Mouse (Mus musculus) liver, embryonic 12.5 days (tissue): ENCODE results near the gene Pdzd2. TPM values are rescaled to one million over a fixed set of nuclear protein-coding genes. Genes with fewer than 3 reads are reported as not detected.

Source experiments
- ATAC-seq: fragments of 200-750 bp; cut with Nextera tagmentation; 2 replicates; pipeline ENCODE4 v1.8.0; 2017; ENCODE audit warnings: moderate number of reproducible peaks, mild to moderate bottlenecking, moderate library complexity
- H3K27ac ChIP-seq: fragments of 300-500 bp; sonication (generic); 2 replicates; pipeline ENCODE4 v1.5.1; 2016; ENCODE audit warnings: mild to moderate bottlenecking
- H3K27me3 ChIP-seq: fragments of 300-500 bp; sonication (generic); replicated peaks from 2 replicates; pipeline ENCODE4 v1.6.1; 2016; ENCODE audit warnings: mild to moderate bottlenecking, moderate library complexity
- H3K36me3 ChIP-seq: fragments of 300-500 bp; sonication (generic); 2 replicates; pipeline ENCODE4 v1.6.1; 2016; ENCODE audit warnings: mild to moderate bottlenecking, moderate library complexity
- H3K4me1 ChIP-seq: fragments of 300-500 bp; sonication (generic); 2 replicates; pipeline ENCODE4 v1.6.1; 2016
- H3K4me2 ChIP-seq: fragments of 300-500 bp; sonication (generic); 2 replicates; pipeline ENCODE4 v1.6.1; 2016; ENCODE audit warnings: mild to moderate bottlenecking, moderate library complexity
- H3K4me3 ChIP-seq: fragments of 300-500 bp; sonication (generic); 2 replicates; pipeline ENCODE4 v1.5.1; 2016; ENCODE audit warnings: mild to moderate bottlenecking, moderate library complexity
- H3K9ac ChIP-seq: fragments of 300-500 bp; sonication (generic); 2 replicates; pipeline ENCODE4 v1.6.1; 2016; ENCODE audit warnings: mild to moderate bottlenecking, moderate library complexity
- H3K9me3 ChIP-seq: fragments of 300-500 bp; sonication (generic); replicated peaks from 2 replicates; pipeline ENCODE4 v1.6.1; 2016; ENCODE audit warnings: mild to moderate bottlenecking, moderate library complexity
- WGBS: fragments of 180-500 bp; shearing (Covaris S2); methylation state at CpG from one replicate; pipeline ENCODE4 v1.1.7; 2016; ENCODE audit not compliant: insufficient replicate concordance; 5-methylcytosine and 5-hydroxymethylcytosine counted together
- polyA plus RNA-seq: library from polyadenylated mRNA; unstranded; fragments of >200 nt; fragmentation: Nextera tagmentation; extraction: Ambion mirVana; gene quantifications from 2 replicates; pipeline ENCODE4 v1.2.1, GENCODE M21; 2016

Pdzd2 gene
- polyA plus RNA-seq, 1 experiment from 2014 or later: 4.8 TPM

DNA sequence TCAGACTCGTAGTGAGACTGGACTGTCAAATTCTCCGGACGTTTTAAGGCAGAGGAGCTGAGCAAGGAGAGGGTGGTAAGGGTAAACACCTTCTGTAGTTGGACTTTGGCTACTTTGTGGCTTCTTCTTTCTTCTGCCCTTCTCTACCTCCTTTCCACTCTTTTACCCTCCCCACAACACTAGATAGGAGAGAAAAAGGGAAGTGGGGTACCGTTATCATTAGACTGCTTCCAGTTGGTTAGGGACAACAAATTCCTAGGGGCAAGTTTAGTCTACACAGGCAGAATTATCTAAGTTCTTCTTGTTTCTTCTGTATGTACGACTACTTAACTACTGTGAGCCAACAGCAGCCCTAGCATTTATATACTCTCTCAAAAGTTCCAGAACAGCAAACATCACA lies 334.1 kb downstream of the Pdzd2 start:
- Histone ChIP-seq H3K27ac (no peak overlapping the region), H3K4me1 (no peaks in the 10 kb centered on the region), H3K9ac (no peak overlapping the region), H3K9me3 (no peaks in the 10 kb centered on the region), H3K36me3 (no peaks in the 10 kb centered on the region), H3K4me2 (no peak overlapping the region), H3K27me3 (no peaks in the 10 kb centered on the region), H3K4me3 (no peak overlapping the region)
- 45% methylated on average over 5 of the region's 5 CpGs for WGBS
- ATAC-seq: no peak

DNA sequence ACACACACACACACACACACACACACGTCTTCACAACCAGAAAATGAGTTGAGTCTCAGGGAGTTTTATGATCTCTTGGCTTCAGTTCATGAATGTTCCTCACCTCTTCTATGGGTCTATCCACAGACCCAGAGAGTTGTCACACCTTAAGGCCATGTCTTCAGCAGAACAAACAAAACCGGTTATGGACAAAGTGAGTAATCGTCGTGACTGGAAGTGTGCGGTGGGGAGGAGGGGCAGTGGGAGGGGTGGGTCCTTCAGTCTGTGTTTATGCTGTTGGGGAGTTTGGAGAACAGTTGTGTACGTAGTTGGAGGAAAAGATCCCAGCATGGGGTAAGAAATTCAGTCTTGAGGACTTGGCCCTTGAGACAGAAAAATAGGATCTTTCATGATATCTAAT lies 342.7 kb downstream of the Pdzd2 start:
- Histone ChIP-seq H3K4me3 (no peak overlapping the region), H3K27me3 (no peaks in the 10 kb centered on the region), H3K36me3 (no peaks in the 10 kb centered on the region), H3K9me3 (no peaks in the 10 kb centered on the region), H3K4me1 (no peaks in the 10 kb centered on the region), H3K4me2 (no peak overlapping the region), H3K27ac (no peak overlapping the region), H3K9ac (no peak overlapping the region)
- no peak for ATAC-seq
- WGBS: 64% methylated on average over 6 of the region's 6 CpGs

DNA sequence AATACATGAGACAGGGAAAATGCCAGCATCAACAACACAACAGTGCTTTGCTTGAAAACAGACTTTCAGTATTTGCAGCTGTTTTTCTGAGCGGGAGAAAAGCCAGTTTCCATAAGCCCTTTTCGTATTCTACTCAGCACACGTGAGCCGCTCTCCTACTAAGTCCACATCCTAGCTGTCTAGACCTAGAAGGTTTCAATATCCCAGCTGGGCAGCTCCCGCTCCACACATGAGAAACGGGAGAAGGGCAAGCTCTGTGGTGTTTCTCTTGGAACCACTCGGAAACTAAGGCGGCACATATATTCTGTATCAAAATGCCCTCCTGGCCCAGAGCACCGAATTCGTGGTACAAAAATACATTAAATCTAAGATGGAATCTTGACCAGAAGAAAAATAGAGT lies 345.0 kb downstream of the Pdzd2 start:
- Histone ChIP-seq H3K9me3 (no peaks in the 10 kb centered on the region), H3K36me3 (no peaks in the 10 kb centered on the region), H3K4me1 (no peaks in the 10 kb centered on the region), H3K27me3 (no peaks in the 10 kb centered on the region), H3K9ac (no peak overlapping the region), H3K4me3 (no peak overlapping the region), H3K4me2 (no peak overlapping the region), H3K27ac (no peak overlapping the region)
- ATAC-seq: no peak
- WGBS: 84% methylated on average over 10 of the region's 10 CpGs

DNA sequence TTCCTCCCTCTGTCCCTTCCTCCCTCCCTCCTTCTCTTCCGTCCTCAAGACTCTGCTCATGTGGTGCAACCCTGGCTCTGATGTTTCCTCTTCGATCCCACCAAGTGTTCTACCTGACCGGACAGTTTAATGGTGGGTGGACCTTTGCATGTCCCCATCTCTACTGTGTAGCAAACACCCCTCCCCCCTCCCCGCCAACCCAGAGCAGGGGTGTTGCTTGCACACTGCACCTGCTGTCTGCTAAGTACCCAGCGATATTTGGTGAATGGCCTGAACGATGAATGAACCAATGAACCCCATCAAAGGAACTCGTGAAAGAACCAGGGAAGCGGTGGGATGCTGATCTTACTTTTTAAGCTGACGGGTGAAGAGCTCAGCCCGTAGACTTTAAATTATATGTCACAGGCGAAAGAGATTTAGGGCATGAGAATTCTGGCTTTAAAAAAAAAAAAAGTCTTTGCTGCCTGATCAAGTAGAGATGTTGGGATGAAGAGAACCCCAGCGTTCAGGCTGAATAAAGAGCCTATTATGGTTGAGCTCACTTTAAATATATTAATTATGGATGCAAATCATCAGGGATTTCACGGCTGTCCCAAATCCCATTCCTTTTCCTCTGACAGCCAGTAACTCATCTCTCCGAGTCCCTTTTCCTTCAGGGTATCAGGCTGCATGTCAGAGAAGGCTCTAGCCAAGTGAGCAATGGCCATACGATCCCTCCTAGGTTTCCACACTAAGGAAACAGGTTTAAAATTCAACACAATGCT lies 350.8 kb downstream of the Pdzd2 start:
- 70% methylated on average over 15 of the region's 15 CpGs for WGBS
- no peak overlapping the region for H3K27ac ChIP-seq
- no peaks in the 10 kb centered on the region for H3K4me1 ChIP-seq
- H3K4me2 ChIP-seq: no peak overlapping the region
- no peaks in the 10 kb centered on the region for H3K9me3 ChIP-seq
- H3K27me3 ChIP-seq: no peaks in the 10 kb centered on the region
- no peaks in the 10 kb centered on the region for H3K36me3 ChIP-seq
- no peak overlapping the region for H3K4me3 ChIP-seq
- no peak overlapping the region for H3K9ac ChIP-seq
- no peak for ATAC-seq

DNA sequence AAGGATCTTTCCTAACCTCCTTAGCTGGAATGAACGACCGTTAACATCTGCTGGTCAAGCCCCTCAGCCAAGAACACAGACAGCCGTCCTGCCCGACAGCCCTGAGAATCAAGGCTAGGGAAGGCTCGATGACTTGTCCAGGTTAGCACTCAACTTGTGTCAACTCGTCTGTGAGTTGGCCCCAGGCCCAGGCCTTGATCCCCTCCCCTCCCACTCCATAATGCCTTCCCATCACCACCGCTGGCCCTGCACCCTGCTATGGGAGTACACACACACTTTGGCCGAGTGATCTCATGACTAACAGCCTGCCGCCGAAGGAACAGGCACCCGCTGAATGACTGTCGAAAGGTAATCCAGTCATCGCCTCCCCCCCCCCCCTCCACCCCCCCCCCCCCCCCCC lies 355.0 kb downstream of the Pdzd2 start:
- no peak overlapping the region for H3K9ac ChIP-seq
- H3K4me3 ChIP-seq: no peak overlapping the region
- no peak for ATAC-seq
- no peak overlapping the region for H3K27ac ChIP-seq
- H3K9me3 ChIP-seq: no peaks in the 10 kb centered on the region
- H3K36me3 ChIP-seq: no peaks in the 10 kb centered on the region
- H3K4me1 ChIP-seq: no peaks in the 10 kb centered on the region
- WGBS: 69% methylated on average over 13 of the region's 13 CpGs
- no peaks in the 10 kb centered on the region for H3K27me3 ChIP-seq
- H3K4me2 ChIP-seq: no peak overlapping the region

DNA sequence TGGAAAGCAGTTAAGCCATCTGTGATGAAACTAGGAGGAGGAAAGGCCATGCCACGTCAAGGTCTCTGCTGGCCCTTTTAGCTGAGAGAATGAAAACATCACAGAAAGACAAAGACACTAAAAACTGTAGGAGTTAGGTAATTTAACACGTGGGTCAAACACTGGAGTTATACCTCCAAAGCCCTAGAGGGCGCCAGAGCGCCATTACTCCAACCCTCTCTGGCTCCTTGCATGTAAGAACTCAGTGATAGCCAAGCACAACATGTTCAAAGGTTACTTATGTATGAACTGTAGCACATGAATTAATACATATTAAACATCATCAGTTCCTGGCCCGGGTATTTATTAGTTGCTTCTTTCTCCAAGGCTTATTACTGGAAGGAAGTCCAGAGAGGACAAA lies 359.2 kb downstream of the Pdzd2 start:
- no peak for ATAC-seq
- no peak overlapping the region for H3K4me2 ChIP-seq
- 35% methylated on average over 5 of the region's 5 CpGs for WGBS

DNA sequence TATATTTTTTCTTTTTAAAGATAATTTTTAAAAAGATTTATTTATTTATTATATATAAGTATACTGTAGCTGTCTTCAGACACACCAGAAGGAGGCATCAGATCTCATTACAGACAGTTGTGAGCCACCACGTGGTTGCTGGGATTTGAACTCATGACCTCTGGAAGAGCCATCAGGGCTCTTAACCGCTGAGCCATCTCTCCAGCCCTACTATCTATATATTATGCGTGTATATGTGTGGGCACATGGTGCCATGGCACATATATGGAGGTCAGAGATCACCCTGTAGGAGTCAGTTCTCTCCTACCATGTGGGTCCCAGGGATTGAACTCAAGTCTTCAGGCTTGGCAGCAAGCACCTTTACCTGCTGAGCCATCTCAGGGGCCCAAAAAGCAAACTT lies 359.7 kb downstream of the Pdzd2 start:
- no peaks in the 10 kb centered on the region for H3K27me3 ChIP-seq
- ATAC-seq: no peak
- no peak overlapping the region for H3K9ac ChIP-seq
- no peak overlapping the region for H3K27ac ChIP-seq
- H3K9me3 ChIP-seq: no peaks in the 10 kb centered on the region
- peaks cover 19% of the 10 kb centered on the region for H3K4me1 ChIP-seq
- no peak overlapping the region for H3K4me2 ChIP-seq
- H3K36me3 ChIP-seq: no peaks in the 10 kb centered on the region
- 83% methylated on average over 3 of the region's 3 CpGs for WGBS
- H3K4me3 ChIP-seq: no peak overlapping the region

More for the DNA sequence above, 359.2 kb downstream of the Pdzd2 start:
- Histone ChIP-seq H3K4me3 (no peak overlapping the region), H3K9ac (no peak overlapping the region), H3K4me1 (peaks cover 16% of the 10 kb centered on the region), H3K36me3 (no peaks in the 10 kb centered on the region), H3K9me3 (no peaks in the 10 kb centered on the region), H3K27ac (no peak overlapping the region), H3K27me3 (no peaks in the 10 kb centered on the region)

DNA sequence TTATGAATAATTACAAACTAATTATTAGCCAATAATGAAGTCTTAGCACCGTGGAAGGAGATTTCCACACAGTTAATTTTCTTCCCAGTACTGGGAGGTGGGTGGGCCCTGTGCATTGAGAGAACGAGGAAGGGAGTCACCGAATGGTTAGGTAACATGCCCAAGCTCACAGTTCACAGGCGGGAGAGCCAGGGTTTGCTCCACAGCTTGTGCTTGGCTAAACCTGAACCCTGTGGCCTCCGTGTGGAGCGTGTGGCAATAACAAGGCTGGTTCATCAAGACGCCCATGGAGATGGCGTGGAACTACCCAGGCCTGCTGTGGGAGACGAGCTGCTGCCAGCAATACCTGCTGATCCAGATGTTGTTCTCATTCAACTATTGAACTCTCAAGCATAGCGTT lies 361.9 kb downstream of the Pdzd2 start:
- Histone ChIP-seq H3K4me1 (peaks cover 22% of the 10 kb centered on the region), H3K27me3 (peaks cover 4% of the 10 kb centered on the region; the same call in 1 of the 2 replicates), H3K4me3 (no peak overlapping the region), H3K4me2 (no peak overlapping the region), H3K9ac (no peak overlapping the region), H3K9me3 (no peaks in the 10 kb centered on the region), H3K36me3 (no peaks in the 10 kb centered on the region), H3K27ac (no peak overlapping the region)
- ATAC-seq: no peak
- WGBS: 73% methylated on average over 10 of the region's 10 CpGs

DNA sequence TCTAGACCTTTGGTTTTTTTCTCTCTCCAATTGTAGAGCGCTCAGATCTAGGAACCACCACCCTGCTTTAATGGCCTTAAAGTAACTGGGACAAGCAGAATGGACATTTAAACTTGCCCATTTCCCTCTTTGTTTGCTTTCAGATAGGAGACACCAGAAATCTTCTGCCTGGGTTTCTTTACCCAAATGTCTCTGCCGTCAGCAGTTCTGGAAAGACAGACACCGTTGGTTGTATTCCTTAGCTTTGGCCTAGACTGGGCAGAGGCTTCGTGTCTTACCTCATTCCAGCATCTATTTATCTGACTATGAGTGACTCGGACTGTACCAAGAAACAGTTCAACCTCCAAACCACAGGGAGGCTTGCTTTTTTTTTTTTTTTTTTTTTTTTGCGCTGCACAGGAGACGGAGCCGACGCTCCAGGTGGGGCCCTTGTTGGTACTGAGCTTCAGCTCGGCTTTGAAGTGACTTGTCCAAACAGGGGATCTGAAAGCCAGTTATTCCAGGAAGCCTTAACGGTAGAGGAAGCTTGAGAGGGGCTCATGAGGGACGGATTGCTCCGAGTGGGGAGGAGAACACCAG lies 363.1 kb downstream of the Pdzd2 start:
- Histone ChIP-seq H3K9me3 (no peaks in the 10 kb centered on the region), H3K4me1 (peaks cover 22% of the 10 kb centered on the region), H3K27ac (no peak overlapping the region), H3K4me3 (peak overlapping the region; percentile 49), H3K36me3 (no peaks in the 10 kb centered on the region), H3K9ac (peak overlapping the region; percentile 57; the same call in 1 of the 2 replicates), H3K4me2 (peak overlapping the region; percentile 81), H3K27me3 (peaks cover 4% of the 10 kb centered on the region; the same call in 1 of the 2 replicates)
- no peak for ATAC-seq
- 20% methylated on average over 13 of the region's 13 CpGs for WGBS

DNA sequence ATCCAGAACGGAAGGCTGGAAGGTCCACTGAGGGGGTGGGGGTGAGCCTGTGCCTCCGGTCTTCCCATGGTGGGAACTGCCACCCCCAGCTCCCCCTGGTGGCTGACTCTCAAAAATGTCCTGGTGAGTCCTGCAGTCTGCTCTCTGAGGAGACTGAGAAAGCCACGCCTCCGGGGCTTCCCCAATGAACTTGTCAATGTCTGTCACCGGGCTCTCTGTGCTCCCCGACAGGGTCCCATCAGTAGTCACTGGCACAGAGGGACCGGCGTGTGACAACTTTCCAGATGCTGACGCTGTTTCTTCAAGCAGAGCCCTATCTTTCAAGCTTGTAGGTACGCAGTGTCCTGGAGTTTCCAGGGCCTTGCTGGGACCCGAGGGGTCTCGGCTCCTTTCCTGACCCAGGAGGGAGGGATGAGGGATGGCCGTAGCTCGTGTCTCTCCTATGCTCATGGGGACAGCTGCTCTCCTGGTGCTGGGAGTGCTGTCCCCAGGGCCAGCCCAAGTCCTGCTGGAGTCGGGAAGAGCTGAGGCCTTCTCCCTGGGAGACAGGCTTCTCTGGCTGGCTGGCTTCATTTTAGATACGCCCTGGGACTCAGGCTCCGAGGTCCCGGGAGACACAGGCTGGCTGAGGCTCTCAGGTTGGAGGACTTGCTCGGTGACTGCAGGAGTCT lies 363.9 kb downstream of the Pdzd2 start:
- H3K36me3 ChIP-seq: no peaks in the 10 kb centered on the region
- peaks cover 27% of the 10 kb centered on the region for H3K4me1 ChIP-seq
- peak; percentile 77 for ATAC-seq
- WGBS: 4% methylated on average over 19 of the region's 19 CpGs
- peak overlapping the region; percentile 57 for H3K9ac ChIP-seq
- H3K4me2 ChIP-seq: peak overlapping the region; percentile 81
- peak overlapping the region; percentile 49 for H3K4me3 ChIP-seq
- no peaks in the 10 kb centered on the region for H3K9me3 ChIP-seq
- no peak overlapping the region for H3K27ac ChIP-seq
- peaks cover 4% of the 10 kb centered on the region; the same call in 1 of the 2 replicates for H3K27me3 ChIP-seq

DNA sequence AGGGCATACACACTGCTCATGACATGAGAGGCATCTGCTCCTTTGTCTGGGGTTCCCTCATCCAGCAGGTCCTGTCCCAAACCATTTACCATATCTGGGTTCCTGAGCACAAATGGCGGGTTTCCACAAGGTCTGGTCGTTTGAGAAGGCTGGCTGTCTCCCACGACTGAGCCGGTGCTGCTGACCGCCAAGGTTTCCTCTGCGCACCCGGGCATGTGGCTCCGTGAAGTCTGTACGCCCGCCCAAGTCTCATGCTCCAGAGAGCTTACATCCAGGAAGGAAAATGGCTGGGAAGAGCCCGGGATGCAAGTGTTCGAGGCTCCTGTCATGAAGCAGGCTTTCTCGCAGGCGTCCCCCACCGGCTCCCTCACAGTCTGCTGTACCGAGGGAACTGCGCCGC lies 364.8 kb downstream of the Pdzd2 start:
- Histone ChIP-seq H3K4me1 (peaks cover 27% of the 10 kb centered on the region), H3K36me3 (no peaks in the 10 kb centered on the region), H3K27ac (no peak overlapping the region), H3K4me3 (peak overlapping the region; percentile 49), H3K9ac (peak overlapping the region; percentile 57; the same call in 1 of the 2 replicates), H3K4me2 (peak overlapping the region; percentile 81), H3K27me3 (peaks cover 4% of the 10 kb centered on the region; the same call in 1 of the 2 replicates), H3K9me3 (no peaks in the 10 kb centered on the region)
- WGBS: 48% methylated on average over 18 of the region's 18 CpGs
- ATAC-seq: no peak

DNA sequence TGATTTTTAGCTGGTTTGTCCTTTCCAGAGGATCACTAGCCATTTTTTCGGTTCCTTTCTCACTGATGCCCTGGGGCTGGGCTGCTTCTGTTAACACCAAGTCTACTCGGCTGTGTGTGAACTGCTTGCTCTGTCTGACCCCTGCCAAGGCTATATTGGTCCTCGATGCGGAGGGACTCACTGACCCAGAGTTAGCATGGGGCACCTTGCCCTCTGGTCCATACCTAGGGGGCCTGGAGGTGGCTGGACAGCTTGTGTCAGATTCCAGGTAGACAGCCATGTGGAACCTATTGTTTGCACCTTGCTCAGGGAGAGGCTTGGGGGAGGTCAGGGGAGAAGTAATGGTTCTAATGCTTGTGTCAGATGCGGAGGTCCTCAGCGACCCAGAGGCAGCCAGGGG lies 365.8 kb downstream of the Pdzd2 start:
- WGBS: 78% methylated on average over 6 of the region's 6 CpGs
- Histone ChIP-seq H3K27me3 (peaks cover 4% of the 10 kb centered on the region; the same call in 1 of the 2 replicates), H3K36me3 (no peaks in the 10 kb centered on the region), H3K27ac (no peak overlapping the region), H3K9me3 (no peaks in the 10 kb centered on the region), H3K4me2 (no peak overlapping the region), H3K4me1 (peaks cover 27% of the 10 kb centered on the region), H3K9ac (no peak overlapping the region), H3K4me3 (no peak overlapping the region)
- no peak for ATAC-seq
